Mouse (Mus musculus): ENCODE measurements around the gene Rab11fip3. TPM values are rescaled to one million over a fixed set of nuclear protein-coding genes. Genes with fewer than 3 reads are reported as not detected.

Gene Rab11fip3
- polyA plus RNA-seq, 2 experiments, result 1.4 to 2.1 TPM

DNA sequence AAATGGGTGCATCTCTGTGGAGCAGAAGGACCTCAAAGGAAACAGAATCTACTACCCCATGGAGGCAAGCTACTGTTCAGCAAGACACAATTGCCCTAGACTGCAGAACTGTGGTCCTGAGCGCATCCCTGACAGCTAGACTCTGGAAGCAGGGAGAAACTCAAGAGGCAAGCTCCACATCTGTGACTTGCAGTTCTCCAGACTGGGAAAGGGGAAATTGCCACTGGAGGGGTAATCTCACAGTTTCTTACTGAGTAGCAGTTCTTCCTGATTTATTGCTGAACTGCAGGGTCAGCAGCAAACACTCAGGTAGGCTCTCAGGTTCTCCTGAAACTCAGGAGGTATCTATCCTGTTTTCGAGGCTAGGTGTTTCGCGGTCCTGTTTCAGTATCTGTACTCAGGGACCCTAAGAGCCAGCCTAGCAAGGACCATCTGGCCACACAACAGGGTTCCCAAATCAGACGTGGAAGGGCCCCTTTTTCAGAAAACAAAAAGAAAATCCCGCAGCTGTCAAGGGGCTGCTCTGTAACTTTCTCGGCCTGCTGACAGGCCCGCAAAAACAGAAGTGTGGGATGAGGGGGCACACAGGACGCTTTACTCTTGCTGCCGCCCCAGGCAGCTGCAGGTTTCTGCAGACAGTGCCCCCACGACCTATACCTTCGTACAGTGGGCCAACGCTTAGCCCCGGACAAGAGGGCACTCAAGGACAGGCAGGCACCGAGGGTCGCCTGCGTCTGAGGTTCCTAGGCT lies 84.6 kb downstream of the Rab11fip3 start:
- 9% methylated on average over 17 of the region's 17 CpGs for WGBS (ENCODE audit: insufficient replicate concordance)
- peak overlapping the region; percentile 86 for H3K9ac ChIP-seq (replicated peaks)
- H3K4me2 ChIP-seq (ENCODE audit: low read depth), result peak overlapping the region; percentile 87
- H3K36me3 ChIP-seq (replicated peaks; ENCODE audit: control insufficient read depth, insufficient read depth, low read depth), result no peaks in the 10 kb centered on the region
- peak overlapping the region; percentile 5; the same call in 1 of the 2 replicates for H3K27ac ChIP-seq
- TF ChIP-seq EP300 (IDR thresholded peaks at IDR 0.05; ENCODE audit: low read depth), result no peak
- 0 out of 2 replicates have a peak, but pooled peaks have one; percentile 11 for TF ChIP-seq CTCF (IDR thresholded peaks at IDR 0.05; ENCODE audit: low read depth)
- peaks cover 17 to 27% of the 10 kb centered on the region in 2 experiments for H3K4me1 ChIP-seq (replicated peaks; ENCODE audit: control insufficient read depth in 2 of 2, insufficient read depth in 2 of 2, low read length in 1 of 2)
- peak; percentile 11; the same call in 1 of the 2 replicates for ATAC-seq (ENCODE audit: insufficient read depth)
- no peaks in the 10 kb centered on the region for H3K27me3 ChIP-seq (ENCODE audit: control insufficient read depth, insufficient read depth, low read length)
- DNase-seq (ENCODE audit: low read depth in 3 of 3, low spot score in 3 of 3), result no peak
- no peaks in the 10 kb centered on the region for H3K9me3 ChIP-seq (ENCODE audit: control insufficient read depth, low read length)
- H3K4me3 ChIP-seq (ENCODE audit: insufficient read depth in 1 of 2, low read depth in 2 of 2, low read length in 2 of 2), result peak overlapping the region; percentile 67 to 86

DNA sequence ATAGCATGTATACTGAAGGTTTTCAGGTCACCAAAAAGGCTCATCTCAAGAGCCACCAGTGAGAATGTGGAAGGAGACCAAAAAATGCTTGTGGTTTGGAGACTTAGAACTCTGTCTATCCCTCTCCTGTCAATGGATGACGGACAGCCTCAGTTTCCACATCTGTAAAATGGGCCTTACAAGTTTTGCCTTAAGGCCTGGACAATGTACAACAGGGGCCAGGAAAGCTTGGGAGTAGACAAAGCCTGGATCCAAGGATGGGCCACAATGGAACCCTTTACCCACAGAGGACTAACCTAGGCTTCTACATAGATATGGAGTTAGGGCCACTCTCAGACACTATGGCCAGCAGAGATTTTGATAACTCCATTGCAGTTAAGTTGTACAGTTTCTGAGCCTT lies 85.3 kb downstream of the Rab11fip3 start:
- peak overlapping the region; percentile 67 to 86 for H3K4me3 ChIP-seq (ENCODE audit: insufficient read depth in 1 of 2, low read depth in 2 of 2, low read length in 2 of 2)
- H3K27me3 ChIP-seq (ENCODE audit: control insufficient read depth, insufficient read depth, low read length), result no peaks in the 10 kb centered on the region

DNA sequence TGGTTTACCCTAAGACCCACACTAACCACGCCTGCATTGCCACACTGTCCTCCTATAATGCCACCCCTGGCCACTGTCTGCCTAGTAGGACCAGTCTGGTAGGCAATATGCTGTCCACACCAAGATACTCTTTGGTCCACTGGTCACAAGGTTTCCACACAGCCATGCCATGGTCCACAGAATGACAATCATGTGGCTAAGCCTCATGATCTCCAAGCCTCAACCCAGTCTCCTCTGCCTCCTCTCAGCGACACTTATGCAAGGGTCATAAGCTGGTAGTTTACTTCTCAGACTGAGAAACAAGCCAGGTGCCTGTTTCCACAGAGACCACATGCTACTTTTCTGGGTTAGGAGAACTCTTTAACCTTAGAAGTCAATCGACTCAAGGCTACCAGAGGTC lies 86.4 kb downstream of the Rab11fip3 start:
- ATAC-seq (ENCODE audit: insufficient read depth) (no peak), DNase-seq (ENCODE audit: low read depth in 3 of 3, low spot score in 3 of 3) (no peak)
- peaks cover 17 to 33% of the 10 kb centered on the region in 2 experiments for H3K4me1 ChIP-seq (replicated peaks; ENCODE audit: control insufficient read depth in 2 of 2, insufficient read depth in 2 of 2, low read length in 1 of 2)
- no peak overlapping the region for H3K27ac ChIP-seq
- no peak overlapping the region for H3K9ac ChIP-seq (replicated peaks)
- WGBS (ENCODE audit: insufficient replicate concordance), result 82% methylated on average over 3 of the region's 3 CpGs
- no peak overlapping the region for H3K4me3 ChIP-seq (ENCODE audit: insufficient read depth in 1 of 2, low read depth in 2 of 2, low read length in 2 of 2)
- H3K36me3 ChIP-seq (replicated peaks; ENCODE audit: control insufficient read depth, insufficient read depth, low read depth), result no peaks in the 10 kb centered on the region
- TF ChIP-seq EP300 (IDR thresholded peaks at IDR 0.05; ENCODE audit: low read depth) (no peak), CTCF (IDR thresholded peaks at IDR 0.05; ENCODE audit: low read depth) (no peak)
- H3K4me2 ChIP-seq (ENCODE audit: low read depth), result no peak overlapping the region
- no peaks in the 10 kb centered on the region for H3K27me3 ChIP-seq (ENCODE audit: control insufficient read depth, insufficient read depth, low read length)
- no peaks in the 10 kb centered on the region for H3K9me3 ChIP-seq (ENCODE audit: control insufficient read depth, low read length)

More for the DNA sequence above, 85.3 kb downstream of the Rab11fip3 start:
- Histone ChIP-seq H3K9ac (replicated peaks) (no peak overlapping the region), H3K4me2 (ENCODE audit: low read depth) (peak overlapping the region; percentile 87), H3K36me3 (replicated peaks; ENCODE audit: control insufficient read depth, insufficient read depth, low read depth) (no peaks in the 10 kb centered on the region), H3K4me1 (replicated peaks; ENCODE audit: control insufficient read depth in 2 of 2, insufficient read depth in 2 of 2, low read length in 1 of 2) (peaks cover 17 to 33% of the 10 kb centered on the region in 2 experiments), H3K27ac (no peak overlapping the region), H3K9me3 (ENCODE audit: control insufficient read depth, low read length) (no peaks in the 10 kb centered on the region)
- WGBS (ENCODE audit: insufficient replicate concordance), result 94% methylated on average over 1 of the region's 1 CpGs
- ATAC-seq (ENCODE audit: insufficient read depth) (no peak), DNase-seq (ENCODE audit: low read depth in 3 of 3, low spot score in 3 of 3) (no peak)
- no peak for TF ChIP-seq CTCF (IDR thresholded peaks at IDR 0.05; ENCODE audit: low read depth)
- no peak for TF ChIP-seq EP300 (IDR thresholded peaks at IDR 0.05; ENCODE audit: low read depth)

DNA sequence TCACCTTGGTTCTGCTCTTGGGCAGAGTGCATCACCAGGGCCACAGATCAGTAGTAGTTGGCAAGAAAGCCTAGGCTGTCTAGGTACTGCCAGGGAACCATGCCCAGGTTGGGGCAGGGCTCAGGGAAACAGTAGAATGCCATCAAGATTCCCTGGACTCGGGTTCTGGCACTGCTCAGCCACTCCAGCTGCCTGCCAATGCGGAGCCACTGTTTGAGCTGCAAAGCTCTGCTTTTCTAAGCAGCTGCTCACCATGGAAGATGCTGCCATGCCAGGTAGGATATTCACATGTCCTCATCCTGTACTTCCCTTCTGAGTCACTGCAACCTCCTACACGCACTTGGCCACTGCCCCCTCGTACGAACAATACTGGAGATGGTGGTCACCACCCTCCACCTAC lies 88.5 kb downstream of the Rab11fip3 start:
- no peaks in the 10 kb centered on the region for H3K9me3 ChIP-seq (ENCODE audit: control insufficient read depth, low read length)
- H3K9ac ChIP-seq (replicated peaks), result no peak overlapping the region
- H3K4me2 ChIP-seq (ENCODE audit: low read depth), result no peak overlapping the region
- H3K27me3 ChIP-seq (ENCODE audit: control insufficient read depth, insufficient read depth, low read length), result no peaks in the 10 kb centered on the region
- no peak for DNase-seq (ENCODE audit: low read depth in 3 of 3, low spot score in 3 of 3)
- H3K4me3 ChIP-seq (ENCODE audit: insufficient read depth in 1 of 2, low read depth in 2 of 2, low read length in 2 of 2), result no peak overlapping the region
- H3K4me1 ChIP-seq (replicated peaks; ENCODE audit: control insufficient read depth in 2 of 2, insufficient read depth in 2 of 2, low read length in 1 of 2), result peaks cover 17 to 33% of the 10 kb centered on the region in 2 experiments
- no peak overlapping the region for H3K27ac ChIP-seq
- WGBS (ENCODE audit: insufficient replicate concordance), result 81% methylated on average over 5 of the region's 5 CpGs
- ATAC-seq (ENCODE audit: insufficient read depth), result no peak
- TF ChIP-seq EP300 (IDR thresholded peaks at IDR 0.05; ENCODE audit: low read depth), result no peak
- no peak for TF ChIP-seq CTCF (IDR thresholded peaks at IDR 0.05; ENCODE audit: low read depth)
- H3K36me3 ChIP-seq (replicated peaks; ENCODE audit: control insufficient read depth, insufficient read depth, low read depth), result no peaks in the 10 kb centered on the region

DNA sequence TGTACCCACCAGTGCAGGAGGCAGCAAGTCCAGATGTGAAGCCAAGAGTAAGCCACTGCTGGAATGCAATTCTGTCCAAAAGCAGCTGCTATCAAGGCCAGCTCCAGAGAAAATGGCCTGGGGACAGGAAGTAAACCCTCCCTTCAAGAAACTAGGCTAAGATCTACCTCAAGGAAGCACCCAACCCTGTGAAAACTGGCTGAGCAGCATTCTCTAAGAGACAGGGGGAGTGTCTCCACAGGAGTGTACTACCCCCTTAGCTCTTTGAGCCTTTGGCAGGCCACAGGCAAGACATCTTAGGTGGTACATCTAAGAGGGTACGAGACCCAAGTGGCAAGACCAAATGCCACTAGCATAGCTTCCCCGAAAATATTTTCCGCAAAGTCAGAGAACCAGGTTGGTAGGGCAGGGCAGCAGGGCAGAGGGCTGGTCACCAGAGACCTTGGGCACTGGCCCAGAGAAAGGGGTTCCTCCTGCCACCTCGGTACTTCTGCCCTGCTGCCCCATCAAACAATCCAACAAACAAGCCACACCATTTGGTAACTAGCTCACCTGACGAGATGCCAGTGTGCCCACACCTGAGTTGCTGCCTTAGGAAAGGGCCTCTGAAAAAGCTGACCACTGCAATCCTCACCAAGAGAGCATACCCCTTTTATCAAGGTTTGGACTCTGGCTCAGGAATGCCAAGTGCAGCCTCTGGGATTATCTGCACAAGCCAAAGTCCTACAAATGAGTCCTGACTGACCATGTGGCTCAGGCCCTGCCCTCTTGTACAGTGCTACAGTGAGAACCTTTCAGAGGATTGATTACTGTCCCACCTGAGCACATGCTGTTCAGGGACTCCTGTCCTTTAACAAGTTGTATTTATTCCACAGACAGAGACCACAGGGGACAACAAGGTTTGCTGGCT lies 89.3 kb downstream of the Rab11fip3 start:
- no peak for TF ChIP-seq CTCF (IDR thresholded peaks at IDR 0.05; ENCODE audit: low read depth)
- TF ChIP-seq EP300 (IDR thresholded peaks at IDR 0.05; ENCODE audit: low read depth), result no peak
- DNase-seq (ENCODE audit: low read depth in 3 of 3, low spot score in 3 of 3) (no peak), ATAC-seq (ENCODE audit: insufficient read depth) (no peak)
- peaks cover 17 to 33% of the 10 kb centered on the region in 2 experiments for H3K4me1 ChIP-seq (replicated peaks; ENCODE audit: control insufficient read depth in 2 of 2, insufficient read depth in 2 of 2, low read length in 1 of 2)
- 69% methylated on average over 5 of the region's 5 CpGs for WGBS (ENCODE audit: insufficient replicate concordance)
- no peak overlapping the region for H3K9ac ChIP-seq (replicated peaks)
- H3K27ac ChIP-seq, result no peak overlapping the region
- no peaks in the 10 kb centered on the region for H3K36me3 ChIP-seq (replicated peaks; ENCODE audit: control insufficient read depth, insufficient read depth, low read depth)
- H3K4me3 ChIP-seq (ENCODE audit: insufficient read depth in 1 of 2, low read depth in 2 of 2, low read length in 2 of 2), result no peak overlapping the region
- H3K27me3 ChIP-seq (ENCODE audit: control insufficient read depth, insufficient read depth, low read length), result no peaks in the 10 kb centered on the region
- H3K4me2 ChIP-seq (ENCODE audit: low read depth), result no peak overlapping the region
- no peaks in the 10 kb centered on the region for H3K9me3 ChIP-seq (ENCODE audit: control insufficient read depth, low read length)
